Mouse (Mus musculus) left cerebral cortex, adult 2 months (tissue): ENCODE measurements at regions not wholly inside any gene's neighbourhood (a gene's known extent, or its start where the extent isn't known, plus 50 kb on each side); places are given as distances from the start of the nearest gene placed in this dataset.

Source experiments
- DNase-seq, 2 experiments: peaks; one replicate each; pipeline ENCODE4 v3.0.0; 2021 to 2022; ENCODE audit warnings: low spot score in 2 of 2, mixed read lengths in 1 of 2; ENCODE audit errors: extremely low spot score in 1 of 2
- H3K27ac ChIP-seq: fragments of 200-600 bp; 2 replicates; pipeline ENCODE4 v1.8.1; 2022
- H3K4me3 ChIP-seq: fragments of 200-600 bp; 2 replicates; pipeline ENCODE4 v1.8.1; 2022
- CTCF ChIP-seq: fragments of 200-600 bp; IDR thresholded peaks from 2 replicates; pipeline ENCODE4 v1.8.1; 2022; ENCODE audit warnings: antibody characterized with exemption, mild to moderate bottlenecking, moderate library complexity
- intact Hi-C: fragments of 180-260 bp; cut with DNase I; formaldehyde crosslinking; loops from one replicate; pipeline ENCODE4 v1.15.1; 2025

GRCm38 (mm10) chr5:90071806-90072205 is 152.0 kb downstream of the Cox18 start:
- DNase-seq, result no peak
- Histone ChIP-seq H3K4me3 (no peak overlapping the region), H3K27ac (no peak overlapping the region)
- no peak for TF ChIP-seq CTCF
- intact Hi-C loops, result no loop called here

GRCm38 (mm10) chr5:90068601-90069000 is 155.2 kb downstream of the Cox18 start:
- no peak for DNase-seq
- Histone ChIP-seq H3K27ac (no peak overlapping the region), H3K4me3 (no peak overlapping the region)
- intact Hi-C loops, result no loop called here
- no peak for TF ChIP-seq CTCF

- no peak for TF ChIP-seq CTCF
- Histone ChIP-seq H3K4me3 (no peak overlapping the region), H3K27ac (no peak overlapping the region)
- intact Hi-C loops, result no loop called here
- DNase-seq, result no peak
Measured at GRCm38 (mm10) chr5:90067817-90068216, 156.0 kb downstream of the Cox18 start.

- Histone ChIP-seq H3K4me3 (no peak overlapping the region), H3K27ac (no peak overlapping the region)
- intact Hi-C loops, result no loop called here
- no peak for DNase-seq
- no peak for TF ChIP-seq CTCF
Measured at GRCm38 (mm10) chr5:90065884-90066615, 157.8 kb downstream of the Cox18 start.

- peak; percentile 46 for TF ChIP-seq CTCF
- H3K27ac ChIP-seq, result no peak overlapping the region
- H3K4me3 ChIP-seq, result no peak overlapping the region
- intact Hi-C loops, result loop anchor here (10.0 kb wide), 1 partner anchor 341 kb away; no protein-coding TSS in a partner anchor
- DNase-seq, result no peak
Measured at GRCm38 (mm10) chr5:90055686-90056085, 168.1 kb downstream of the Cox18 start.

GRCm38 (mm10) chr5:90052516-90052915 is 169.4 kb upstream of the Adamts3 start:
- Histone ChIP-seq H3K27ac (no peak overlapping the region), H3K4me3 (no peak overlapping the region)
- intact Hi-C loops, result loop anchor here (10.0 kb wide), 1 partner anchor 338 kb away; no protein-coding TSS in a partner anchor
- no peak for TF ChIP-seq CTCF
- DNase-seq, result no peak

GRCm38 (mm10) chr5:90049856-90050255 is 166.7 kb upstream of the Adamts3 start:
- no peak overlapping the region for H3K27ac ChIP-seq
- H3K4me3 ChIP-seq, result no peak overlapping the region
- no peak for DNase-seq
- no peak for TF ChIP-seq CTCF
- intact Hi-C loops, result loop anchor here (10.0 kb wide), 1 partner anchor 335 kb away; no protein-coding TSS in a partner anchor

GRCm38 (mm10) chr5:90042781-90043180 is 159.6 kb upstream of the Adamts3 start:
- TF ChIP-seq CTCF, result no peak
- DNase-seq, result no peak

GRCm38 (mm10) chr5:90033103-90033502 is 150.0 kb upstream of the Adamts3 start:
- Histone ChIP-seq H3K27ac (no peak overlapping the region), H3K4me3 (no peak overlapping the region)
- no peak for DNase-seq
- intact Hi-C loops, result no loop called here
- TF ChIP-seq CTCF, result no peak; the same call in 1 of the 2 replicates

More at GRCm38 (mm10) chr5:90042781-90043180, 159.6 kb upstream of the Adamts3 start:
- no peak overlapping the region for H3K4me3 ChIP-seq
- no peak overlapping the region for H3K27ac ChIP-seq
- intact Hi-C loops, result no loop called here

- H3K27ac ChIP-seq, result no peak overlapping the region
- no peak for TF ChIP-seq CTCF
- intact Hi-C loops, result no loop called here
- H3K4me3 ChIP-seq, result no peak overlapping the region
- no peak for DNase-seq
Measured at GRCm38 (mm10) chr5:90030737-90031136, 147.6 kb upstream of the Adamts3 start.

- no peak for DNase-seq
- no peak overlapping the region for H3K4me3 ChIP-seq
- no peak for TF ChIP-seq CTCF
- intact Hi-C loops, result no loop called here
- no peak overlapping the region for H3K27ac ChIP-seq
Measured at GRCm38 (mm10) chr5:90029751-90030150, 146.6 kb upstream of the Adamts3 start.

- TF ChIP-seq CTCF, result no peak
- no peak for DNase-seq
- intact Hi-C loops, result no loop called here
- Histone ChIP-seq H3K4me3 (no peak overlapping the region; the same call in 1 of the 2 replicates), H3K27ac (peak overlapping the region; percentile 19; the same call in 1 of the 2 replicates)
Measured at GRCm38 (mm10) chr5:90026835-90027753, 144.0 kb upstream of the Adamts3 start.
